Mouse (Mus musculus) limb, embryonic 11.5 days (tissue): Measurements from ENCODE around the gene Narfl. TPM values are rescaled to one million over a fixed set of nuclear protein-coding genes. Genes with fewer than 3 reads are reported as not detected.
A peak's percentile ranks its signal among the peaks of the same experiment; 100 is the strongest.

Experiments used
- ATAC-seq: fragments of 200-750 bp; cut with Nextera tagmentation; 2 replicates; pipeline ENCODE4 v1.8.0; 2017; ENCODE audit warnings: low read depth; ENCODE audit not compliant: insufficient number of reproducible peaks, low FRiP score, low TSS enrichment
- DNase-seq: peaks from one replicate; pipeline ENCODE4 v3.0.0-alpha.2; 2015; ENCODE audit warnings: low spot score
- H3K27ac ChIP-seq: fragments of 300-500 bp; sonication (generic); replicated peaks from 2 replicates; pipeline ENCODE4 v1.5.1; 2014; ENCODE audit warnings: low read depth, mild to moderate bottlenecking, low read length
- H3K27me3 ChIP-seq: fragments of 300-500 bp; sonication (generic); 2 replicates; pipeline ENCODE4 v1.6.1; 2014; ENCODE audit warnings: mild to moderate bottlenecking, low read length, mixed read lengths; ENCODE audit not compliant: control insufficient read depth, insufficient read depth
- H3K36me3 ChIP-seq: fragments of 300-500 bp; sonication (generic); 2 replicates; pipeline ENCODE4 v1.6.1; 2014; ENCODE audit warnings: mild to moderate bottlenecking, low read length, moderate library complexity, mixed read lengths; ENCODE audit not compliant: control insufficient read depth, insufficient read depth
- H3K4me1 ChIP-seq: fragments of 300-500 bp; sonication (generic); 2 replicates; pipeline ENCODE4 v1.6.1; 2014; ENCODE audit warnings: low read length, mixed read lengths; ENCODE audit not compliant: control insufficient read depth, insufficient read depth
- H3K4me2 ChIP-seq: fragments of 300-500 bp; sonication (generic); 2 replicates; pipeline ENCODE4 v1.6.1; 2014; ENCODE audit warnings: low read depth, mild to moderate bottlenecking, moderate library complexity; ENCODE audit not compliant: severe bottlenecking
- H3K4me3 ChIP-seq: fragments of 300-500 bp; sonication (generic); 2 replicates; pipeline ENCODE4 v1.5.1; 2014; ENCODE audit warnings: low read depth, low read length
- H3K9ac ChIP-seq: fragments of 300-500 bp; sonication (generic); 2 replicates; pipeline ENCODE4 v1.6.1; 2014; ENCODE audit warnings: mild to moderate bottlenecking, low read length
- H3K9me3 ChIP-seq: fragments of 300-500 bp; sonication (generic); 2 replicates; pipeline ENCODE4 v1.6.1; 2016; ENCODE audit warnings: low read length; ENCODE audit not compliant: control insufficient read depth
- WGBS: fragments of 180-500 bp; shearing (Covaris S2); extraction: QIAGEN DNeasy Blood & Tissue Kit; methylation state at CpG from one replicate; pipeline ENCODE4 v1.1.7; 2014; 5-methylcytosine and 5-hydroxymethylcytosine counted together
- polyA plus RNA-seq: library from polyadenylated mRNA; unstranded; fragments of >200 nt; fragmentation: Nextera tagmentation; extraction: Ambion mirVana; gene quantifications from 2 replicates; pipeline ENCODE4 v1.2.1, GENCODE M21; 2014

Gene Narfl
- 21.8 and 23.6 TPM in 2 replicates for polyA plus RNA-seq

GRCm38 (mm10) chr17:25773549-25774120 is at the start of gene Narfl:
TSS of gene Narfl (plus strand) at chr17:25773776.
- no peaks in the 10 kb centered on the region for H3K36me3 ChIP-seq
- ATAC-seq (peak; percentile 75; the same call in 1 of the 2 replicates), DNase-seq (peak; percentile 100)
- peak within 1 kb of the TSS; percentile 75 for H3K4me3 ChIP-seq
- H3K9me3 ChIP-seq = no peaks in the 10 kb centered on the region
- peaks cover 8% of the 10 kb centered on the region; the same call in 1 of the 2 replicates for H3K4me1 ChIP-seq
- H3K27ac ChIP-seq = no peak within 1 kb of the TSS
- under 1% methylated on average over 37 of the region's 37 CpGs for WGBS
- H3K9ac ChIP-seq = peak within 1 kb of the TSS; percentile 79
- H3K27me3 ChIP-seq = no peaks in the 10 kb centered on the region
- peak within 1 kb of the TSS; percentile 92 for H3K4me2 ChIP-seq

- Histone ChIP-seq H3K4me2 (no peak overlapping the region), H3K4me1 (peaks cover 13% of the 10 kb centered on the region), H3K9ac (no peak overlapping the region), H3K36me3 (peaks cover 18% of the 10 kb centered on the region), H3K27ac (no peak overlapping the region), H3K4me3 (no peak overlapping the region), H3K27me3 (no peaks in the 10 kb centered on the region), H3K9me3 (no peaks in the 10 kb centered on the region)
- 85% methylated on average over 7 of the region's 7 CpGs for WGBS
- no peak for ATAC-seq
- DNase-seq = no peak
Measured at GRCm38 (mm10) chr17:25723919-25724318, 49.7 kb upstream of the Narfl start.

- Histone ChIP-seq H3K4me3 (no peak overlapping the region), H3K4me1 (peaks cover 13% of the 10 kb centered on the region), H3K27ac (no peak overlapping the region), H3K36me3 (peaks cover 13% of the 10 kb centered on the region; the same call in 1 of the 2 replicates), H3K27me3 (no peaks in the 10 kb centered on the region), H3K4me2 (no peak overlapping the region), H3K9me3 (no peaks in the 10 kb centered on the region), H3K9ac (no peak overlapping the region)
- ATAC-seq = no peak
- 83% methylated on average over 6 of the region's 6 CpGs for WGBS
- DNase-seq = no peak
Measured at GRCm38 (mm10) chr17:25725264-25725663, 48.3 kb upstream of the Narfl start.

GRCm38 (mm10) chr17:25727265-25728008 is 46.1 kb upstream of the Narfl start, which contains the start of the genes Chtf18 and Rpusd1:
TSS of gene Chtf18 (minus strand) at chr17:25727419.
TSS of gene Rpusd1 (plus strand) at chr17:25727670.
- peak within 1 kb of the TSS; percentile 79 for H3K9ac ChIP-seq
- peak within 1 kb of the TSS; percentile 80 for H3K4me3 ChIP-seq
- H3K4me1 ChIP-seq = peaks cover 13% of the 10 kb centered on the region
- WGBS = under 1% methylated on average over 37 of the region's 37 CpGs
- no peaks in the 10 kb centered on the region for H3K9me3 ChIP-seq
- peak; percentile 97 for ATAC-seq
- H3K4me2 ChIP-seq = peak within 1 kb of the TSS; percentile 97
- peaks cover 7% of the 10 kb centered on the region; the same call in 1 of the 2 replicates for H3K36me3 ChIP-seq
- H3K27me3 ChIP-seq = no peaks in the 10 kb centered on the region
- no peak within 1 kb of the TSS for H3K27ac ChIP-seq
- DNase-seq = peak; percentile 97

GRCm38 (mm10) chr17:25728009-25728270 is 45.6 kb upstream of the Narfl start:
- H3K27me3 ChIP-seq = no peaks in the 10 kb centered on the region
- H3K4me2 ChIP-seq = peak overlapping the region; percentile 97
- no peak overlapping the region for H3K27ac ChIP-seq
- peak overlapping the region; percentile 68 for H3K9ac ChIP-seq
- peaks cover 13% of the 10 kb centered on the region for H3K4me1 ChIP-seq
- DNase-seq = no peak
- ATAC-seq = no peak
- no peaks in the 10 kb centered on the region for H3K9me3 ChIP-seq
- H3K4me3 ChIP-seq = peak overlapping the region; percentile 67
- WGBS = 26% methylated on average over 4 of the region's 4 CpGs
- peaks cover 4% of the 10 kb centered on the region; the same call in 1 of the 2 replicates for H3K36me3 ChIP-seq

GRCm38 (mm10) chr17:25732082-25732481 is 41.5 kb upstream of the Narfl start:
- Histone ChIP-seq H3K9ac (no peak overlapping the region), H3K4me3 (no peak overlapping the region), H3K4me1 (peaks cover 6% of the 10 kb centered on the region), H3K27ac (no peak overlapping the region), H3K9me3 (no peaks in the 10 kb centered on the region), H3K36me3 (no peaks in the 10 kb centered on the region), H3K27me3 (no peaks in the 10 kb centered on the region), H3K4me2 (no peak overlapping the region)
- DNase-seq (peak; percentile 94), ATAC-seq (no peak)
- 12% methylated on average over 2 of the region's 2 CpGs for WGBS

GRCm38 (mm10) chr17:25735246-25735645 is 38.3 kb upstream of the Narfl start:
- no peak for ATAC-seq
- no peak for DNase-seq

GRCm38 (mm10) chr17:25735745-25736144 is 37.8 kb upstream of the Narfl start, which contains the start of gene Mslnl:
TSS of gene Mslnl (plus strand) at chr17:25736042.
- Histone ChIP-seq H3K27me3 (no peaks in the 10 kb centered on the region), H3K36me3 (no peaks in the 10 kb centered on the region), H3K9me3 (no peaks in the 10 kb centered on the region), H3K9ac (no peak within 1 kb of the TSS), H3K4me3 (no peak within 1 kb of the TSS), H3K4me1 (no peaks in the 10 kb centered on the region), H3K27ac (no peak within 1 kb of the TSS), H3K4me2 (no peak within 1 kb of the TSS)
- no peak for DNase-seq
- 84% methylated on average over 3 of the region's 3 CpGs for WGBS
- no peak for ATAC-seq

More at GRCm38 (mm10) chr17:25735246-25735645, 38.3 kb upstream of the Narfl start:
- H3K4me3 ChIP-seq = no peak overlapping the region
- H3K4me2 ChIP-seq = no peak overlapping the region
- no peaks in the 10 kb centered on the region for H3K4me1 ChIP-seq
- WGBS = 90% methylated on average over 5 of the region's 5 CpGs
- no peaks in the 10 kb centered on the region for H3K27me3 ChIP-seq
- H3K36me3 ChIP-seq = no peaks in the 10 kb centered on the region
- no peak overlapping the region for H3K9ac ChIP-seq
- H3K27ac ChIP-seq = no peak overlapping the region
- no peaks in the 10 kb centered on the region for H3K9me3 ChIP-seq
